Mouse (Mus musculus): Measurements from ENCODE around the gene Ppt2. TPM values are rescaled to one million over a fixed set of nuclear protein-coding genes. Genes with fewer than 3 reads are reported as not detected.

The Ppt2 gene
- polyA plus RNA-seq, 1 experiment from 2014 or later, result 30.3 TPM

- H3K9me3 ChIP-seq (ENCODE audit: control insufficient read depth, low read length), result no peaks in the 10 kb centered on the region
- H3K9ac ChIP-seq (ENCODE audit: low read length), result no peak overlapping the region
- peaks cover 3% of the 10 kb centered on the region for H3K36me3 ChIP-seq (ENCODE audit: control insufficient read depth, insufficient read depth, low read length)
- H3K4me2 ChIP-seq (ENCODE audit: low read depth), result no peak overlapping the region
- WGBS, result 92% methylated on average over 30 of the region's 30 CpGs
- no peaks in the 10 kb centered on the region for H3K27me3 ChIP-seq (ENCODE audit: control insufficient read depth, insufficient read depth, low read length)
- no peak overlapping the region for H3K27ac ChIP-seq (ENCODE audit: low read depth, low read length)
- ATAC-seq (ENCODE audit: insufficient read depth, low FRiP score, low TSS enrichment) (no peak), DNase-seq (ENCODE audit: low spot score) (no peak)
- H3K4me3 ChIP-seq (ENCODE audit: low read depth, low read length), result no peak overlapping the region
- H3K4me1 ChIP-seq (ENCODE audit: control insufficient read depth, insufficient read depth, low read length), result peaks cover 17% of the 10 kb centered on the region
Measured at GRCm38 (mm10) chr17:34645831-34646511, 17.7 kb upstream of the Ppt2 start.

- H3K27me3 ChIP-seq (ENCODE audit: control insufficient read depth, insufficient read depth, low read length), result no peaks in the 10 kb centered on the region
- H3K36me3 ChIP-seq (ENCODE audit: control insufficient read depth, insufficient read depth, low read length), result peaks cover 2% of the 10 kb centered on the region; the same call in 1 of the 2 replicates
- H3K9me3 ChIP-seq (ENCODE audit: control insufficient read depth, low read length), result no peaks in the 10 kb centered on the region
- peak overlapping the region; percentile 55 for H3K9ac ChIP-seq (ENCODE audit: low read length)
- H3K4me3 ChIP-seq (ENCODE audit: low read depth, low read length), result peak overlapping the region; percentile 50
- ATAC-seq (ENCODE audit: insufficient read depth, low FRiP score, low TSS enrichment), result no peak
- 46% methylated on average over 10 of the region's 10 CpGs for WGBS
- H3K4me1 ChIP-seq (ENCODE audit: control insufficient read depth, insufficient read depth, low read length), result peaks cover 17% of the 10 kb centered on the region
- DNase-seq (ENCODE audit: low spot score), result no peak
- peak overlapping the region; percentile 61 for H3K4me2 ChIP-seq (ENCODE audit: low read depth)
- H3K27ac ChIP-seq (ENCODE audit: low read depth, low read length), result no peak overlapping the region
Measured at GRCm38 (mm10) chr17:34645256-34645829, 17.0 kb upstream of the Ppt2 start.

- H3K27ac ChIP-seq (ENCODE audit: low read depth, low read length), result no peak within 1 kb of the TSS
- peak within 1 kb of the TSS; percentile 55 for H3K9ac ChIP-seq (ENCODE audit: low read length)
- peak within 1 kb of the TSS; percentile 50 for H3K4me3 ChIP-seq (ENCODE audit: low read depth, low read length)
- H3K9me3 ChIP-seq (ENCODE audit: control insufficient read depth, low read length), result no peaks in the 10 kb centered on the region
- WGBS, result under 1% methylated on average over 16 of the region's 16 CpGs
- no peaks in the 10 kb centered on the region for H3K27me3 ChIP-seq (ENCODE audit: control insufficient read depth, insufficient read depth, low read length)
- ATAC-seq (ENCODE audit: insufficient read depth, low FRiP score, low TSS enrichment) (peak; percentile 70), DNase-seq (ENCODE audit: low spot score) (peak; percentile 95)
- no peaks in the 10 kb centered on the region for H3K36me3 ChIP-seq (ENCODE audit: control insufficient read depth, insufficient read depth, low read length)
- H3K4me1 ChIP-seq (ENCODE audit: control insufficient read depth, insufficient read depth, low read length), result peaks cover 17% of the 10 kb centered on the region
- H3K4me2 ChIP-seq (ENCODE audit: low read depth), result peak within 1 kb of the TSS; percentile 61
Measured at GRCm38 (mm10) chr17:34644608-34645007, 16.3 kb upstream of the Ppt2 start, which contains the start of gene Fkbpl. Gene Fkbpl, plus strand, starts transcription at chr17:34644764.

GRCm38 (mm10) chr17:34643944-34644343 lies 15.6 kb upstream of the Ppt2 start:
- Histone ChIP-seq H3K36me3 (ENCODE audit: control insufficient read depth, insufficient read depth, low read length) (no peaks in the 10 kb centered on the region), H3K9ac (ENCODE audit: low read length) (no peak overlapping the region), H3K4me1 (ENCODE audit: control insufficient read depth, insufficient read depth, low read length) (peaks cover 17% of the 10 kb centered on the region), H3K9me3 (ENCODE audit: control insufficient read depth, low read length) (no peaks in the 10 kb centered on the region), H3K4me2 (ENCODE audit: low read depth) (no peak overlapping the region), H3K4me3 (ENCODE audit: low read depth, low read length) (no peak overlapping the region), H3K27ac (ENCODE audit: low read depth, low read length) (no peak overlapping the region), H3K27me3 (ENCODE audit: control insufficient read depth, insufficient read depth, low read length) (no peaks in the 10 kb centered on the region)
- DNase-seq (ENCODE audit: low spot score) (no peak), ATAC-seq (ENCODE audit: insufficient read depth, low FRiP score, low TSS enrichment) (no peak)
- 84% methylated on average over 10 of the region's 10 CpGs for WGBS

GRCm38 (mm10) chr17:34643379-34643778 lies 15.1 kb upstream of the Ppt2 start:
- no peaks in the 10 kb centered on the region for H3K9me3 ChIP-seq (ENCODE audit: control insufficient read depth, low read length)
- no peaks in the 10 kb centered on the region for H3K36me3 ChIP-seq (ENCODE audit: control insufficient read depth, insufficient read depth, low read length)
- no peak for ATAC-seq (ENCODE audit: insufficient read depth, low FRiP score, low TSS enrichment)
- WGBS, result 89% methylated on average over 4 of the region's 4 CpGs
- no peak for DNase-seq (ENCODE audit: low spot score)
- H3K27ac ChIP-seq (ENCODE audit: low read depth, low read length), result no peak overlapping the region
- H3K4me3 ChIP-seq (ENCODE audit: low read depth, low read length), result no peak overlapping the region
- H3K27me3 ChIP-seq (ENCODE audit: control insufficient read depth, insufficient read depth, low read length), result no peaks in the 10 kb centered on the region
- H3K9ac ChIP-seq (ENCODE audit: low read length), result no peak overlapping the region
- no peak overlapping the region for H3K4me2 ChIP-seq (ENCODE audit: low read depth)
- H3K4me1 ChIP-seq (ENCODE audit: control insufficient read depth, insufficient read depth, low read length), result peaks cover 16% of the 10 kb centered on the region

- no peak overlapping the region for H3K9ac ChIP-seq (ENCODE audit: low read length)
- peaks cover 6% of the 10 kb centered on the region for H3K4me1 ChIP-seq (ENCODE audit: control insufficient read depth, insufficient read depth, low read length)
- no peak for ATAC-seq (ENCODE audit: insufficient read depth, low FRiP score, low TSS enrichment)
- H3K27ac ChIP-seq (ENCODE audit: low read depth, low read length), result peak overlapping the region; percentile 58; the same call in 1 of the 2 replicates
- no peak overlapping the region for H3K4me2 ChIP-seq (ENCODE audit: low read depth)
- H3K36me3 ChIP-seq (ENCODE audit: control insufficient read depth, insufficient read depth, low read length), result no peaks in the 10 kb centered on the region
- no peak overlapping the region for H3K4me3 ChIP-seq (ENCODE audit: low read depth, low read length)
- H3K9me3 ChIP-seq (ENCODE audit: control insufficient read depth, low read length), result no peaks in the 10 kb centered on the region
- no peaks in the 10 kb centered on the region for H3K27me3 ChIP-seq (ENCODE audit: control insufficient read depth, insufficient read depth, low read length)
- no peak for DNase-seq (ENCODE audit: low spot score)
- WGBS, result 90% methylated on average over 3 of the region's 3 CpGs
Measured at GRCm38 (mm10) chr17:34641945-34642344, 13.6 kb upstream of the Ppt2 start.

GRCm38 (mm10) chr17:34640778-34641601 lies 12.7 kb upstream of the Ppt2 start:
- ATAC-seq (ENCODE audit: insufficient read depth, low FRiP score, low TSS enrichment), result peak; percentile 56; the same call in 1 of the 2 replicates

GRCm38 (mm10) chr17:34639461-34640255 lies 11.3 kb upstream of the Ppt2 start:
- H3K36me3 ChIP-seq (ENCODE audit: control insufficient read depth, insufficient read depth, low read length), result no peaks in the 10 kb centered on the region
- H3K9ac ChIP-seq (ENCODE audit: low read length), result no peak overlapping the region
- H3K4me3 ChIP-seq (ENCODE audit: low read depth, low read length), result no peak overlapping the region
- DNase-seq (ENCODE audit: low spot score) (no peak), ATAC-seq (ENCODE audit: insufficient read depth, low FRiP score, low TSS enrichment) (no peak)
- no peaks in the 10 kb centered on the region for H3K4me1 ChIP-seq (ENCODE audit: control insufficient read depth, insufficient read depth, low read length)
- WGBS, result 85% methylated on average over 7 of the region's 7 CpGs
- no peak overlapping the region for H3K4me2 ChIP-seq (ENCODE audit: low read depth)
- no peaks in the 10 kb centered on the region for H3K27me3 ChIP-seq (ENCODE audit: control insufficient read depth, insufficient read depth, low read length)
- no peaks in the 10 kb centered on the region for H3K9me3 ChIP-seq (ENCODE audit: control insufficient read depth, low read length)
- no peak overlapping the region for H3K27ac ChIP-seq (ENCODE audit: low read depth, low read length)

More at GRCm38 (mm10) chr17:34640778-34641601, 12.7 kb upstream of the Ppt2 start:
- no peak overlapping the region for H3K4me2 ChIP-seq (ENCODE audit: low read depth)
- H3K36me3 ChIP-seq (ENCODE audit: control insufficient read depth, insufficient read depth, low read length), result no peaks in the 10 kb centered on the region
- no peaks in the 10 kb centered on the region for H3K27me3 ChIP-seq (ENCODE audit: control insufficient read depth, insufficient read depth, low read length)
- H3K9me3 ChIP-seq (ENCODE audit: control insufficient read depth, low read length), result no peaks in the 10 kb centered on the region
- H3K4me1 ChIP-seq (ENCODE audit: control insufficient read depth, insufficient read depth, low read length), result peaks cover 6% of the 10 kb centered on the region
- peak overlapping the region; percentile 58 for H3K27ac ChIP-seq (ENCODE audit: low read depth, low read length)
- WGBS, result 18% methylated on average over 11 of the region's 11 CpGs
- DNase-seq (ENCODE audit: low spot score), result peak; percentile 59
- H3K9ac ChIP-seq (ENCODE audit: low read length), result peak overlapping the region; percentile 33; the same call in 1 of the 2 replicates
- H3K4me3 ChIP-seq (ENCODE audit: low read depth, low read length), result no peak overlapping the region

Measured in neural tube, embryonic 11.5 days (tissue).